Mouse (Mus musculus) neural tube, embryonic 13.5 days (tissue): ENCODE results near the gene Nt5dc2. TPM values are rescaled to one million over a fixed set of nuclear protein-coding genes. Genes with fewer than 3 reads are reported as not detected.
A peak's percentile ranks its signal among the peaks of the same experiment; 100 is the strongest.

ENCODE experiments used
- ATAC-seq: fragments of 200-750 bp; cut with Nextera tagmentation; 2 replicates; pipeline ENCODE4 v1.8.0; 2017; ENCODE audit warnings: low read depth, mild to moderate bottlenecking, moderate TSS enrichment, moderate library complexity
- H3K27ac ChIP-seq: fragments of 300-500 bp; sonication (generic); replicated peaks from 2 replicates; pipeline ENCODE4 v1.5.1; 2015; ENCODE audit warnings: moderate library complexity, mild to moderate bottlenecking, inconsistent platforms
- H3K27me3 ChIP-seq: fragments of 300-500 bp; sonication (generic); 2 replicates; pipeline ENCODE4 v1.6.1; 2015; ENCODE audit warnings: mild to moderate bottlenecking, inconsistent platforms
- H3K36me3 ChIP-seq: fragments of 300-500 bp; sonication (generic); 2 replicates; pipeline ENCODE4 v1.6.1; 2015; ENCODE audit warnings: mild to moderate bottlenecking, inconsistent platforms
- H3K4me1 ChIP-seq: fragments of 300-500 bp; sonication (generic); replicated peaks from 2 replicates; pipeline ENCODE4 v1.6.1; 2015; ENCODE audit warnings: inconsistent platforms
- H3K4me2 ChIP-seq: fragments of 300-500 bp; sonication (generic); 2 replicates; pipeline ENCODE4 v1.6.1; 2015; ENCODE audit warnings: inconsistent platforms, mild to moderate bottlenecking, moderate library complexity
- H3K4me3 ChIP-seq: fragments of 300-500 bp; sonication (generic); 2 replicates; pipeline ENCODE4 v1.5.1; 2015; ENCODE audit warnings: mild to moderate bottlenecking, inconsistent platforms
- H3K9ac ChIP-seq: fragments of 300-500 bp; sonication (generic); 2 replicates; pipeline ENCODE4 v1.6.1; 2015; ENCODE audit warnings: moderate library complexity, mild to moderate bottlenecking, inconsistent platforms
- H3K9me3 ChIP-seq: fragments of 300-500 bp; sonication (generic); 2 replicates; pipeline ENCODE4 v1.6.1; 2016; ENCODE audit warnings: inconsistent platforms
- WGBS: fragments of 180-500 bp; shearing (Covaris S2); methylation state at CpG from one replicate; pipeline ENCODE4 v1.1.7; 2015; 5-methylcytosine and 5-hydroxymethylcytosine counted together
- polyA plus RNA-seq: library from polyadenylated mRNA; unstranded; fragments of >200 nt; fragmentation: Nextera tagmentation; extraction: Ambion mirVana; gene quantifications from 2 replicates; pipeline ENCODE4 v1.2.1, GENCODE M21; 2015

Gene Nt5dc2
- polyA plus RNA-seq = 276 and 293 TPM in 2 replicates

DNA sequence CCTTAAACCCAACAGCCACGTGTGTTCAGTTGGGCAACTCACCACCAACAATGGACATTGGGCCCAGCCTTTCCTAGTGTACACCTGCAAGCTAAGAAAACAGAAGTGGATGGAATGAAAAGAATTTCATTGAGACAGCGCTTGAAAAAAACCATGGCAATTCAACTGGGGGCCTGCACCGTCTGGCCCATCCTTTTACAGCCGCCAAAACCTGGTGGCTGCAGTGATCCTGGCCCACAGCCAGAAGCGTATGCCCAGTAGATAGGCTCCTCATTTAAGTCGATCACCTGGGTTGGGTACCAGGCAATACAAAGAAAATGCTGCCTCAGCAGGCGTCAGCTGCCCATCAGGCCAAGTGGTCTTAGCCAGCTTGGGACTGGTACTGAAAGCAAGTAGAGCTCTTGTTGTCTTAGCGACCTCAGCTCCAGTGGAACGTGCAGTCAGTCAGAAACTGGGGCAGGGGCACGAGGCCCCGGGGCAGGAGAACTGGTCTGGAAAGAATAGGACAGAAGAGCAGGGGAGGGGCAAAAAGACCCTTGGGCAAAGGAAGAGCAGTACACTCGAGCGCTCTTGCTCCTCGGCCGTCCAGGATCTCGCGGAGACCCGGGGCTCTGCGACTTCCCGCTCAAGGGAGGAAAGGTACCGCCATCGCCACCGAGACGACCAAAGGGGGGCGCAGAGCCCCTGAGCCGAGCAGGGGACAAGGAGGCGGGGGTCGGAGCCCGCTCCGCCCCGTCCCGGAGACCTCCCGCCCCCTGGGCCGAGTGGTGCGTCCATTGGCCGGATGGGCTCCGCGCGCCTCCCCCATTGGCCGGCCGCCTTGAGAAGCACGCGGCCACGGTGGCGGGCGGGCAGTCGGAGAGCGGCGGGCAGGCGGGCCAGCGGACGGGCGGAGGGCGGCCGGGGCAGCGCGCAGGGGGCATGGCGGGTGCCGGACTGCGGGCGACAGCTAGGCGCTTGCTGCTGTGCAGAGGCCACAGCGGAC, at the start of gene Nt5dc2:
Gene Nt5dc2, plus strand, starts transcription at position 818 of the 985 bp plus-strand sequence.
- no peaks in the 10 kb centered on the region for H3K9me3 ChIP-seq
- H3K4me1 ChIP-seq = peaks cover 68% of the 10 kb centered on the region
- peak within 1 kb of the TSS; percentile 89 for H3K4me3 ChIP-seq
- H3K36me3 ChIP-seq = peaks cover 11% of the 10 kb centered on the region
- H3K27me3 ChIP-seq = no peaks in the 10 kb centered on the region
- H3K27ac ChIP-seq = peak within 1 kb of the TSS; percentile 91
- H3K9ac ChIP-seq = peak within 1 kb of the TSS; percentile 91
- H3K4me2 ChIP-seq = peak within 1 kb of the TSS; percentile 76
- 4% methylated on average over 51 of the region's 63 CpGs for WGBS
- peak; percentile 78 for ATAC-seq

GRCm38 (mm10) chr14:31081147-31081546, 49.7 kb upstream of the Nt5dc2 start:
- H3K27ac ChIP-seq = no peak overlapping the region
- no peak overlapping the region for H3K4me2 ChIP-seq
- H3K4me3 ChIP-seq = no peak overlapping the region
- no peaks in the 10 kb centered on the region for H3K27me3 ChIP-seq
- no peaks in the 10 kb centered on the region for H3K9me3 ChIP-seq
- H3K9ac ChIP-seq = no peak overlapping the region
- no peak for ATAC-seq
- no peaks in the 10 kb centered on the region for H3K4me1 ChIP-seq
- peaks cover 67% of the 10 kb centered on the region for H3K36me3 ChIP-seq

- no peak overlapping the region for H3K9ac ChIP-seq
- no peak overlapping the region for H3K4me2 ChIP-seq
- no peak overlapping the region for H3K27ac ChIP-seq
- WGBS = 87% methylated on average over 6 of the region's 6 CpGs
- no peaks in the 10 kb centered on the region for H3K9me3 ChIP-seq
- H3K4me1 ChIP-seq = no peaks in the 10 kb centered on the region
- no peak overlapping the region for H3K4me3 ChIP-seq
- ATAC-seq = no peak
- peaks cover 82% of the 10 kb centered on the region for H3K36me3 ChIP-seq
- H3K27me3 ChIP-seq = no peaks in the 10 kb centered on the region
Measured at GRCm38 (mm10) chr14:31087433-31087832, 43.4 kb upstream of the Nt5dc2 start.

DNA sequence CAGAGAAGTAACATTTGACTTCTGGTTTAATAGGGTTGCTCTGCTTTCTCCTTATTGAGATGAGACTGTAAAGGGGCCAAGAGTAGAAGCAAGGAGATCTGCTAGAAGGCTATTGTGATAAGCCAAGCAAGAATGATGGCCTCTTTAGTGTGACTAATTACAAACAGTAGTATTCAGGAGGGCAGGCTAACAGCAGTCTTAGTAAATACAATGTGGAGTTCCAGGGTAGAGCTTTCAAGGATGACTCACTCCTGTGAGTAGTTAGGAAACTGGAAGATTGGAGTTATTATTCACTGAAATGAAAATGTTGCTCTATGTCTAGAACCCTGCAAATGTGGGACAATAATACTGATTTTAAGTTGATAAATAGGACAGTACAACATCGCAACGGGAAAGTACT, 42.3 kb upstream of the Nt5dc2 start:
- no peak for ATAC-seq
- Histone ChIP-seq H3K4me3 (no peak overlapping the region), H3K9me3 (no peaks in the 10 kb centered on the region), H3K4me2 (no peak overlapping the region), H3K9ac (no peak overlapping the region), H3K27ac (no peak overlapping the region), H3K4me1 (no peaks in the 10 kb centered on the region), H3K27me3 (no peaks in the 10 kb centered on the region), H3K36me3 (peaks cover 81% of the 10 kb centered on the region)
- WGBS = 97% methylated on average over 2 of the region's 2 CpGs

- no peaks in the 10 kb centered on the region for H3K27me3 ChIP-seq
- H3K9me3 ChIP-seq = no peaks in the 10 kb centered on the region
- 94% methylated on average over 1 of the region's 1 CpGs for WGBS
- peaks cover 86% of the 10 kb centered on the region for H3K36me3 ChIP-seq
- no peaks in the 10 kb centered on the region for H3K4me1 ChIP-seq
- H3K4me3 ChIP-seq = no peak overlapping the region
- no peak overlapping the region for H3K9ac ChIP-seq
- H3K4me2 ChIP-seq = no peak overlapping the region
- no peak for ATAC-seq
- H3K27ac ChIP-seq = no peak overlapping the region
Measured at GRCm38 (mm10) chr14:31089918-31090317, 40.9 kb upstream of the Nt5dc2 start.

DNA sequence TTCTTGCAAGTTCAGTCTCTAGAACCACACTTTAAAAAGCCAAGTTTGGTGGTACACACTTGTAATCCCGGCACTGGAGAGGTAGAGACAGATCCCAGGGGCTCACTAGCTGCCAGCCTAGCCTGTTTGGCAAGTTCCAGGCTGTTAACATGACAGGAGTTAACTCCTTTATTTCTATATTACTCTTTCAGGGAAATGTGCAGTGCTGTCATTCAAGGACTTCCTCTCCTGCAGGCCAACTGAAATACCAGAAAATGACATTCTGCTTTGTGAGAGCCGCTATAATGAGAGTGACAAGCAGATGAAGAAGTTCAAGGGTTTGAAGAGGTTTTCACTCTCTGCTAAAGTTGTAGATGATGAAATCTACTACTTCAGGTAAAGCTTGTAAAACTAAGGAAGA, 25.7 kb upstream of the Nt5dc2 start:
- no peak overlapping the region for H3K9ac ChIP-seq
- no peaks in the 10 kb centered on the region for H3K9me3 ChIP-seq
- WGBS = 95% methylated on average over 2 of the region's 2 CpGs
- ATAC-seq = no peak
- no peak overlapping the region for H3K4me2 ChIP-seq
- H3K36me3 ChIP-seq = peaks cover 71% of the 10 kb centered on the region
- H3K4me1 ChIP-seq = no peaks in the 10 kb centered on the region
- H3K4me3 ChIP-seq = no peak overlapping the region
- no peak overlapping the region for H3K27ac ChIP-seq
- H3K27me3 ChIP-seq = no peaks in the 10 kb centered on the region

GRCm38 (mm10) chr14:31110613-31111012, 20.2 kb upstream of the Nt5dc2 start:
- H3K36me3 ChIP-seq = peaks cover 76% of the 10 kb centered on the region
- ATAC-seq = no peak
- 85% methylated on average over 3 of the region's 3 CpGs for WGBS

DNA sequence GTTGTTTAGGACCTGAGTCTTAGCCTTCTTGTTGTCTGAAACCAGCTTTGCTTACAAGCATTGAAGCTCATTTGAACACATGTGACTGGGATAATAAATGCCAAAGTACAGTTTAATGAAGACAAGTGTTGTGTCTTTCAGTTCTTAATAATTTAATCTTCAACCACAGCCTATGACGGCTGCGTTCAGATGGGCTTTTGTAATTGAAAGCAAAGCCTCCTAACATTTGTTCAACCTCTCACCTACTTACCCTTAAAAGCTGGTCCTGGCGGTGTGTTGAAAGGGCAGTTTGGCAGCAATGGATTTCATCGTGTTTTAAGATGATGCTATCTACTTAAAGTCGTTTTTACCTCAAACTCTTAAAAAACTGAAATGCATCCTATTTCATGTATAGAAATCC, 18.7 kb upstream of the Nt5dc2 start:
- 94% methylated on average over 5 of the region's 5 CpGs for WGBS
- H3K4me3 ChIP-seq = no peak overlapping the region
- H3K4me2 ChIP-seq = no peak overlapping the region
- no peaks in the 10 kb centered on the region for H3K27me3 ChIP-seq
- no peak overlapping the region for H3K27ac ChIP-seq
- H3K36me3 ChIP-seq = peaks cover 74% of the 10 kb centered on the region
- ATAC-seq = no peak
- H3K4me1 ChIP-seq = no peaks in the 10 kb centered on the region
- no peak overlapping the region for H3K9ac ChIP-seq
- no peaks in the 10 kb centered on the region for H3K9me3 ChIP-seq

More at GRCm38 (mm10) chr14:31110613-31111012, 20.2 kb upstream of the Nt5dc2 start:
- no peak overlapping the region for H3K4me3 ChIP-seq
- H3K27me3 ChIP-seq = no peaks in the 10 kb centered on the region
- no peak overlapping the region for H3K9ac ChIP-seq
- no peak overlapping the region for H3K27ac ChIP-seq
- H3K9me3 ChIP-seq = no peaks in the 10 kb centered on the region
- no peak overlapping the region for H3K4me2 ChIP-seq
- no peaks in the 10 kb centered on the region for H3K4me1 ChIP-seq

- Histone ChIP-seq H3K9me3 (no peaks in the 10 kb centered on the region), H3K27ac (no peak overlapping the region), H3K4me1 (no peaks in the 10 kb centered on the region), H3K4me2 (no peak overlapping the region), H3K36me3 (peaks cover 73% of the 10 kb centered on the region), H3K4me3 (no peak overlapping the region), H3K27me3 (no peaks in the 10 kb centered on the region), H3K9ac (no peak overlapping the region)
- no peak for ATAC-seq
- 86% methylated on average over 3 of the region's 3 CpGs for WGBS
Measured at GRCm38 (mm10) chr14:31114011-31114410, 16.8 kb upstream of the Nt5dc2 start.

DNA sequence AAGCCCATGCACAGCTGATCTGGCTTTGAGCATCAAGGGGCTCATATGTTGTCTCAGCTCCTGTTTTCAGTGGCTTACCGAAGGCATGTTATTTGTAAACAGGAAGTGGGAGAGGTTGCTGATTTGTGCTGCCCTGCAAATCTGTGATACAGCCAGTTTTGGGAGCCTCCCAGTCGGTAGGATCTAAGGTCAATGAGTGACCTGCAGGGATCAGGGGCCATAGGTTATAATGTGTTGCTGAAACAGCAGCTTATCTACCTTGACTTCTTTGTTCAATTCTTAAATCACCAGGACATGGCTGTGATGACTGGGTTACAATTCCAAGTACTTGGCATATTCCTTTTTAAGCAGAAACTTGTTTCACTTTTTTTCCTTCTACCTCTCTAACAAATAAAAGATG, 15.3 kb upstream of the Nt5dc2 start:
- Histone ChIP-seq H3K27ac (no peak overlapping the region), H3K4me2 (no peak overlapping the region), H3K36me3 (peaks cover 64% of the 10 kb centered on the region), H3K4me3 (no peak overlapping the region), H3K4me1 (no peaks in the 10 kb centered on the region), H3K27me3 (no peaks in the 10 kb centered on the region), H3K9ac (no peak overlapping the region), H3K9me3 (no peaks in the 10 kb centered on the region)
- 85% methylated on average over 2 of the region's 2 CpGs for WGBS
- ATAC-seq = no peak

GRCm38 (mm10) chr14:31125106-31126075, 5.5 kb upstream of the Nt5dc2 start:
- WGBS = 67% methylated on average over 9 of the region's 9 CpGs
- ATAC-seq = no peak
- H3K9ac ChIP-seq = no peak overlapping the region
- H3K4me1 ChIP-seq = peaks cover 40% of the 10 kb centered on the region
- no peaks in the 10 kb centered on the region for H3K27me3 ChIP-seq
- H3K27ac ChIP-seq = peak overlapping the region; percentile 42; the same call in 1 of the 2 replicates
- peak overlapping the region; percentile 9 for H3K4me2 ChIP-seq
- H3K4me3 ChIP-seq = no peak overlapping the region
- no peaks in the 10 kb centered on the region for H3K9me3 ChIP-seq
- peaks cover 20% of the 10 kb centered on the region for H3K36me3 ChIP-seq

- Histone ChIP-seq H3K36me3 (peaks cover 13% of the 10 kb centered on the region), H3K9ac (no peak overlapping the region), H3K4me2 (peak overlapping the region; percentile 49), H3K9me3 (no peaks in the 10 kb centered on the region), H3K27ac (no peak overlapping the region), H3K4me3 (0 out of 2 replicates have a peak overlapping the region, but pooled peaks have one; percentile 3), H3K4me1 (peaks cover 46% of the 10 kb centered on the region), H3K27me3 (no peaks in the 10 kb centered on the region)
- WGBS = 95% methylated on average over 8 of the region's 8 CpGs
- ATAC-seq = no peak
Measured at GRCm38 (mm10) chr14:31126826-31127225, 4.0 kb upstream of the Nt5dc2 start.
